Mouse (Mus musculus): Measurements from ENCODE around the gene Phtf2. TPM values are rescaled to one million over a fixed set of nuclear protein-coding genes. Genes with fewer than 3 reads are reported as not detected.

The Phtf2 gene
- 7.1 and 8.1 TPM in 2 replicates for polyA plus RNA-seq (2015; fragmentation: Nextera tagmentation; extraction: Ambion mirVana)

GRCm38 (mm10) chr5:20881915-20882800, at the start of gene Phtf2, which contains the start of gene Tmem60:
Gene Phtf2 (minus strand): TSS chr5:20882124.
Gene Tmem60 (plus strand): TSS chr5:20882191.

Other genes with a start within 250 kb of the Phtf2 start
- gene Tmem60, start 67 bp upstream of the Phtf2 start, polyA plus RNA-seq (2015; fragmentation: Nextera tagmentation; extraction: Ambion mirVana) = 38.2 and 38.9 TPM in 2 replicates
- gene Rsbn1l, start 74.3 kb upstream of the Phtf2 start, polyA plus RNA-seq (2015; fragmentation: Nextera tagmentation; extraction: Ambion mirVana) = 4.3 and 5.5 TPM in 2 replicates
- 16.4 and 16.5 TPM in 2 replicates for gene Ptpn12, start 173.8 kb upstream of the Phtf2 start, polyA plus RNA-seq (2015; fragmentation: Nextera tagmentation; extraction: Ambion mirVana)

Data from urinary bladder, postnatal 0 days (tissue).